Mouse (Mus musculus) myocyte (in vitro differentiated cells): ENCODE measurements around the gene Hoxd10.

Source experiments
- E2F4 ChIP-seq: IDR thresholded peaks from one replicate; pipeline ENCODE4 v1.6.1; 2011; ENCODE audit warnings: mild to moderate bottlenecking, control low read depth, moderate library complexity; ENCODE audit not compliant: insufficient read depth
- MAX ChIP-seq: IDR thresholded peaks from one replicate; pipeline ENCODE4 v1.6.1; 2011; ENCODE audit warnings: low read depth, mild to moderate bottlenecking, control low read depth
- MYOD1 ChIP-seq, 3 experiments: IDR thresholded peaks; one replicate each; pipeline ENCODE4 v1.6.1; 2011; ENCODE audit warnings: control low read depth in 2 of 3, low read depth in 2 of 3, mild to moderate bottlenecking in 2 of 3, moderate library complexity in 1 of 3; ENCODE audit not compliant: insufficient read length in 2 of 3, control insufficient read depth in 1 of 3
- MYOG ChIP-seq, 3 experiments: IDR thresholded peaks; one replicate each; pipeline ENCODE4 v1.6.1; 2011; ENCODE audit warnings: control low read depth in 2 of 3, low read depth in 2 of 3, mild to moderate bottlenecking in 2 of 3; ENCODE audit not compliant: insufficient read length in 2 of 3, control insufficient read depth in 1 of 3, insufficient read depth in 1 of 3
- POLR2A ChIP-seq: IDR thresholded peaks from one replicate; pipeline ENCODE4 v1.6.1; 2011; ENCODE audit warnings: low read depth, mild to moderate bottlenecking, control low read depth, moderate library complexity; ENCODE audit not compliant: insufficient read length
- POLR2AphosphoS2 ChIP-seq: IDR thresholded peaks from one replicate; pipeline ENCODE4 v1.6.1; 2011; ENCODE audit warnings: low read depth, control low read depth; ENCODE audit not compliant: insufficient read length
- REST ChIP-seq: IDR thresholded peaks from one replicate; pipeline ENCODE4 v1.6.1; 2011; ENCODE audit warnings: mild to moderate bottlenecking, control low read depth, moderate library complexity; ENCODE audit not compliant: insufficient read depth, insufficient read length
- TCF12 ChIP-seq: IDR thresholded peaks from one replicate; pipeline ENCODE4 v1.6.1; 2011; ENCODE audit warnings: mild to moderate bottlenecking, control low read depth; ENCODE audit not compliant: poor library complexity, insufficient read depth, severe bottlenecking
- TCF3 ChIP-seq: IDR thresholded peaks from one replicate; pipeline ENCODE4 v1.6.1; 2011; ENCODE audit warnings: low read depth, control low read depth; ENCODE audit not compliant: insufficient read length
- USF1 ChIP-seq: IDR thresholded peaks from one replicate; pipeline ENCODE4 v1.6.1; 2011; ENCODE audit warnings: low read depth, mild to moderate bottlenecking, control low read depth, moderate library complexity

DNA sequence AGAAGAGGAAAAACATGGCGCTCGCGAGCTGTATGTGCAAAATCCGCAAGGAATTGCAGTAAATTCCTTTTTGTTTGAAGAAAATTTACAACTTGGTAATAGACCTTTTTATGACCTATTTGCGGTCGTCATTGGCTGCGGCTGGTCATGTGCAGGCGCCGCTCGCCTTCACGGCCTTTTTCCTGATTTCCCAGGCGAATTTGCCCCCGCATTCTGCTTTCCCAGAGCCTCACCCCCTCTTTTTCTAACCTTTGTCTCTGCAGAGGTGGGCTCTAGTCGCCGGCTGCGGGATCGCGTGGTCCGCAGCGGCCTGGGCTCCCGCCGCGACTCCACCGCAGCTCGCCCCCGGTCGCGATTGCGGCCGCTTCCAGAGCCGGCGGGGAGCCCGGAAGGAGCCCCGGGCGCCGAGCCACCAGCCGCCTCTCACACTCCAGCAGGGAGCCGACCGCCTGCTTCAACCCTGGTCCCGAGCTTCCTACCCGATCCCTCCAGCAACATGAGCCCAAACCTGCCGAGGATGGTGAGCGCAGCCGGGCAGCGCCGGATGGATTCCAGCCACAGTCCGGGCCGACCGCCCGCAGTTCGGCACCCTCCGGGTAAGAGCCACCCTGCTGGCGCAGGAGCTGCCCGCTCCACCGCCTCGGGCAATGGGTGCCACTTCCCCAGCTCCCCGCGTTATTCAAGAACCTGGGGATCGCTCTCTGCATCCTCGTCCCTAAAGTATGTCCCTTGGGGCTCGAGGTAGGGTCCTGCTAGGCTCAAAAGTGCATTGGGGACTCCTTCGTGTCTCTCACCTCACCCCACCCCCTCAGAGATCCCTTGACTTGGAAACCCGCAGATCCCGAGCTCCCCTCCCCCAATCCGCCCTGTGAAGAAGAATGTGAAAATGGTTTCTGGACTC lies 20.2 kb downstream of the Hoxd10 start, which contains the start of the genes Hoxd3 and Hoxd4:
- no peak for TF ChIP-seq POLR2A
- no peak for TF ChIP-seq TCF3
- no peak for TF ChIP-seq TCF12
- no peak for TF ChIP-seq USF1
- TF ChIP-seq MYOD1 (IDR thresholded peaks at IDR 0.05; ENCODE audit: control insufficient read depth in 1 of 3, insufficient read length in 2 of 3, low read depth in 2 of 3): no peak
- TF ChIP-seq MAX: no peak
- no peak for TF ChIP-seq REST
- no peak for TF ChIP-seq MYOG (IDR thresholded peaks at IDR 0.05; ENCODE audit: control insufficient read depth in 1 of 3, insufficient read depth in 1 of 3, insufficient read length in 2 of 3, low read depth in 2 of 3)
- no peak for TF ChIP-seq POLR2AphosphoS2
- TF ChIP-seq E2F4: no peak
